Mouse (Mus musculus): Measurements from ENCODE around the gene Raet1e. TPM values are rescaled to one million over a fixed set of nuclear protein-coding genes. Genes with fewer than 3 reads are reported as not detected.
"Not testable (repeated sequence)": the region's sequence is repeated elsewhere in the genome, so short reads cannot be mapped to it uniquely, and the experiment has no call there.

Gene Raet1e
- polyA plus RNA-seq, 1 experiment from 2014 or later: 2.7 TPM

- H3K4me1 ChIP-seq (replicated peaks): peaks cover 16% of the 10 kb centered on the region
- H3K36me3 ChIP-seq; H3K4me3 ChIP-seq (replicated peaks); H3K9me3 ChIP-seq; H3K9ac ChIP-seq (replicated peaks); H3K27ac ChIP-seq; H3K4me2 ChIP-seq (replicated peaks): not testable (repeated sequence)
- H3K27me3 ChIP-seq: peaks cover 16% of the 10 kb centered on the region
- 6% methylated on average over 8 of the region's 8 CpGs for WGBS
- peak; percentile 73 for ATAC-seq
Measured at GRCm38 (mm10) chr10:22270879-22271786, 112.8 kb downstream of the Raet1e start.

- not testable (repeated sequence) for H3K9me3 ChIP-seq, H3K27ac ChIP-seq, H3K36me3 ChIP-seq
- Histone ChIP-seq H3K27me3 (peaks cover 16% of the 10 kb centered on the region), H3K4me1 (replicated peaks) (peaks cover 16% of the 10 kb centered on the region), H3K4me3 (replicated peaks) (peak overlapping the region; percentile 48), H3K4me2 (replicated peaks) (peak overlapping the region; percentile 89), H3K9ac (replicated peaks) (peak overlapping the region; percentile 64)
- ATAC-seq: peak; percentile 59
- WGBS: 1% methylated on average over 37 of the region's 37 CpGs
Measured at GRCm38 (mm10) chr10:22272914-22273683, 114.7 kb downstream of the Raet1e start.

GRCm38 (mm10) chr10:22273684-22274305 lies 115.4 kb downstream of the Raet1e start:
- Histone ChIP-seq H3K27ac (no peak overlapping the region), H3K27me3 (peaks cover 16% of the 10 kb centered on the region), H3K4me2 (replicated peaks) (peak overlapping the region; percentile 89), H3K36me3 (no peaks in the 10 kb centered on the region), H3K4me3 (replicated peaks) (peak overlapping the region; percentile 48), H3K9ac (replicated peaks) (peak overlapping the region; percentile 39), H3K4me1 (replicated peaks) (peaks cover 16% of the 10 kb centered on the region), H3K9me3 (no peaks in the 10 kb centered on the region)
- WGBS: under 1% methylated on average over 41 of the region's 41 CpGs
- peak; percentile 32; the same call in 1 of the 2 replicates for ATAC-seq

GRCm38 (mm10) chr10:22274445-22275057 lies 116.2 kb downstream of the Raet1e start:
- H3K27me3 ChIP-seq: peaks cover 16% of the 10 kb centered on the region
- H3K9me3 ChIP-seq: no peaks in the 10 kb centered on the region
- no peaks in the 10 kb centered on the region for H3K36me3 ChIP-seq
- 0 out of 2 replicates have a peak overlapping the region, but pooled peaks have one; percentile 39 for H3K9ac ChIP-seq (replicated peaks)
- peak; percentile 41; the same call in 1 of the 2 replicates for ATAC-seq
- WGBS: 6% methylated on average over 19 of the region's 19 CpGs
- peak overlapping the region; percentile 89 for H3K4me2 ChIP-seq (replicated peaks)
- H3K4me3 ChIP-seq (replicated peaks): peak overlapping the region; percentile 48
- H3K4me1 ChIP-seq (replicated peaks): peaks cover 16% of the 10 kb centered on the region
- H3K27ac ChIP-seq: no peak overlapping the region

DNA sequence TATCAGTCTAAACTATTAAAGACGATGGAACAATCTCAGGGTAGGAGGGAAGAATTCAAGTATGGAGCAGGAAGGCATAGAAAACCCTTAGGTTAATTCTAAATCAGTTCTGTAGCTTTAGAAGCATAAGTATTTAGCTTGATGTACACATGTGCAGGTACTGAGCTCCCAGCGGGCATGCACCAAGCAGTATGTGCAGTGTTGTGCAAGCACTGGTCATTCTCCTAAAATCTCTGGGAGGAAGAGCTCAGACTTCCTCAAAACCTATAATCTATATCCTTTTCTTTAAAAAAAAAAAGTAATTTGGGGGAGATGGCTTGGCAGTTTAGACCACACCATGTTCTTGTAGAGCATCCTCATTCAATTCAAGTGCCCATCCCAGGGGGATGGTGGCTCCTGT lies 120.1 kb downstream of the Raet1e start:
- not testable (repeated sequence) for H3K9ac ChIP-seq (replicated peaks); H3K4me3 ChIP-seq (replicated peaks); H3K4me2 ChIP-seq (replicated peaks); H3K27ac ChIP-seq; H3K36me3 ChIP-seq; H3K9me3 ChIP-seq; ATAC-seq
- Histone ChIP-seq H3K4me1 (replicated peaks) (peaks cover 12% of the 10 kb centered on the region), H3K27me3 (peaks cover 12% of the 10 kb centered on the region)
- WGBS: 94% methylated on average over 2 of the region's 2 CpGs

DNA sequence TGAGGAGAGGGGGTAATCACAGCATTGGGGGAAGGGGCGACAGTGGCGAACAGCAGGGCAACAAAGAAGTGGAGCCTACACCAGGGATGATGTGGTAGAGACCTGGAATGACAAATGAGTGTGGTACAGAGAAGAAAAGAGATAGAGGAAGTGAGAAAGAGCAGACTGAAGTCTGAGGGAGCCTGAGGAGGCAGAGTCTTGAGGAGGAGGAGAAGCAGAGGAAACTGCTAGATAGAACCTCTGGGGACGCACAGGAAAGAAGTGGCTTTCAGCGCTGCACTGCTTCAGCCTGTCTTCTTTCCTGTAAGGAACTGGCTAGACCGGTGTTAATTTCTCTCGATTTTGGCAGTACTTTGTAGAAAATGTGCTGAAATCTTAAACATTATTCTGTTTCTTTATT lies 124.4 kb downstream of the Raet1e start:
- Histone ChIP-seq H3K4me2 (replicated peaks) (no peak overlapping the region), H3K9ac (replicated peaks) (no peak overlapping the region), H3K27me3 (no peaks in the 10 kb centered on the region), H3K36me3 (no peaks in the 10 kb centered on the region), H3K9me3 (no peaks in the 10 kb centered on the region), H3K4me3 (replicated peaks) (no peak overlapping the region), H3K4me1 (replicated peaks) (no peaks in the 10 kb centered on the region), H3K27ac (no peak overlapping the region)
- no peak for ATAC-seq
- 52% methylated on average over 6 of the region's 6 CpGs for WGBS

- Histone ChIP-seq H3K27ac (no peak overlapping the region), H3K36me3 (no peaks in the 10 kb centered on the region), H3K4me2 (replicated peaks) (no peak overlapping the region), H3K9me3 (no peaks in the 10 kb centered on the region), H3K27me3 (no peaks in the 10 kb centered on the region), H3K9ac (replicated peaks) (no peak overlapping the region), H3K4me3 (replicated peaks) (no peak overlapping the region), H3K4me1 (replicated peaks) (no peaks in the 10 kb centered on the region)
- no peak for ATAC-seq
- WGBS: 54% methylated on average over 1 of the region's 1 CpGs
Measured at GRCm38 (mm10) chr10:22295676-22296075, 137.3 kb downstream of the Raet1e start.

- Histone ChIP-seq H3K27me3 (no peaks in the 10 kb centered on the region), H3K4me2 (replicated peaks) (no peak overlapping the region), H3K9ac (replicated peaks) (no peak overlapping the region), H3K27ac (no peak overlapping the region), H3K4me3 (replicated peaks) (no peak overlapping the region), H3K4me1 (replicated peaks) (no peaks in the 10 kb centered on the region), H3K9me3 (no peaks in the 10 kb centered on the region), H3K36me3 (no peaks in the 10 kb centered on the region)
- no peak for ATAC-seq
- WGBS: 88% methylated on average over 5 of the region's 5 CpGs
Measured at GRCm38 (mm10) chr10:22297033-22297762, 138.8 kb downstream of the Raet1e start.

DNA sequence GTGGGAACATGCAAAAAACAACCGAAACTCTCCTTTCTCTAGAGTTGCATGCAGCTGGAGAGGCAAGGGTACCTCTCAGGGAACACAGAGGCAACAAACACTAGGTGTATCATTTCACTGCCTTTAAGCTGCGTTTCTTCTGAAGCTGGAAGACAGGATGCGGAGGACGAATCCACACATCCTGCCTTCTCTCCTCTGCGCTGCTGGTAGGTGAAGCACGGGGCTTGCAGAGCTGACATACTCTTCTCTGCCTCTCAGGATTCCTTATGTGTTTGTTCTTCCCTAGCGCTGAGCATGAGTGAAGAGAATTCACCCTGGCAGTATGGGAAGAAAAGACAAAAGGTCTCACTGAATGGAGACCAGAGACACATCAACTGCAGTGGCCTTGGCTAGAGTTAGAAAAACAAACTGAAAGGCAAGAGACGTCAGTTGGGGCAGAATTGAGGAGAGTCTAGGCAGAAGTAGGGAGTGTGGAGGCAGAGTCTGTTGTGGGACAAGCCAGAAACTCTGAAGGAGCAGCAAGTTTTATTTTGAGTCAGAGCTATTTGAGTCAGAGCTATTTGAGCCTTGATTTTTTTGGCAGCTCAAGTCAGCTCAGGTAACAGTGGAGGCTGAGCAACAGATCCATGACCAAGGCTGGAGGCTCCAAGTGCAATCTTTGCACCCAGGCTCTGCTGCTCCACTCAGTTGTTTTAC lies 139.5 kb downstream of the Raet1e start:
- Histone ChIP-seq H3K4me2 (replicated peaks) (no peak overlapping the region), H3K36me3 (no peaks in the 10 kb centered on the region), H3K9ac (replicated peaks) (no peak overlapping the region), H3K4me3 (replicated peaks) (no peak overlapping the region), H3K27ac (no peak overlapping the region), H3K4me1 (replicated peaks) (no peaks in the 10 kb centered on the region), H3K9me3 (no peaks in the 10 kb centered on the region), H3K27me3 (no peaks in the 10 kb centered on the region)
- 69% methylated on average over 8 of the region's 8 CpGs for WGBS
- no peak for ATAC-seq

GRCm38 (mm10) chr10:22299324-22299723 lies 141.0 kb downstream of the Raet1e start:
- WGBS: 88% methylated on average over 2 of the region's 2 CpGs

GRCm38 (mm10) chr10:22301641-22302040 lies 143.3 kb downstream of the Raet1e start:
- Histone ChIP-seq H3K9ac (replicated peaks) (no peak overlapping the region), H3K4me3 (replicated peaks) (no peak overlapping the region), H3K9me3 (no peaks in the 10 kb centered on the region), H3K4me1 (replicated peaks) (no peaks in the 10 kb centered on the region), H3K36me3 (no peaks in the 10 kb centered on the region), H3K4me2 (replicated peaks) (no peak overlapping the region), H3K27me3 (no peaks in the 10 kb centered on the region), H3K27ac (no peak overlapping the region)
- ATAC-seq: no peak
- 74% methylated on average over 1 of the region's 1 CpGs for WGBS

More at GRCm38 (mm10) chr10:22299324-22299723, 141.0 kb downstream of the Raet1e start:
- no peaks in the 10 kb centered on the region for H3K4me1 ChIP-seq (replicated peaks)
- H3K36me3 ChIP-seq: no peaks in the 10 kb centered on the region
- no peak overlapping the region for H3K4me3 ChIP-seq (replicated peaks)
- ATAC-seq: no peak
- H3K27me3 ChIP-seq: no peaks in the 10 kb centered on the region
- no peak overlapping the region for H3K9ac ChIP-seq (replicated peaks)
- H3K4me2 ChIP-seq (replicated peaks): no peak overlapping the region
- no peaks in the 10 kb centered on the region for H3K9me3 ChIP-seq
- H3K27ac ChIP-seq: no peak overlapping the region

Measured in midbrain, embryonic 13.5 days (tissue).